Mouse (Mus musculus) neural tube, embryonic 14.5 days (tissue): Measurements from ENCODE around the gene Gm2075. TPM values are rescaled to one million over a fixed set of nuclear protein-coding genes. Genes with fewer than 3 reads are reported as not detected.

Source experiments
- polyA plus RNA-seq: library from polyadenylated mRNA; unstranded; fragments of >200 nt; fragmentation: Nextera tagmentation; extraction: Ambion mirVana; gene quantifications from 2 replicates; pipeline ENCODE4 v1.2.1, GENCODE M21; 2014

The Gm2075 gene
- polyA plus RNA-seq, 1 experiment from 2014 or later: not detected

Other genes with a start within 250 kb of the Gm2075 start
- not detected in 2 replicates for gene Gm21319, start 236.1 kb upstream of the Gm2075 start, polyA plus RNA-seq
- gene Gm21936, start 216.3 kb upstream of the Gm2075 start, polyA plus RNA-seq: not detected in 2 replicates
- not detected in 2 replicates for gene BB287469, start 195.3 kb upstream of the Gm2075 start, polyA plus RNA-seq
- gene Gm2001, start 169.5 kb upstream of the Gm2075 start, polyA plus RNA-seq: not detected in 2 replicates
- gene Gm2016, start 137.8 kb upstream of the Gm2075 start, polyA plus RNA-seq: not detected in 2 replicates
- gene Gm2022, start 116.5 kb upstream of the Gm2075 start, polyA plus RNA-seq: not detected in 2 replicates
- gene Gm2035, start 92.0 kb upstream of the Gm2075 start, polyA plus RNA-seq: not detected in 2 replicates
- gene Gm2042, start 57.8 kb upstream of the Gm2075 start, polyA plus RNA-seq: not detected in 2 replicates
- not detected in 2 replicates for gene Gm6803, start 6.9 kb downstream of the Gm2075 start, polyA plus RNA-seq
- not detected in 2 replicates for gene Gm2056, start 15.2 kb downstream of the Gm2075 start, polyA plus RNA-seq
- gene Gm16368, start 71.8 kb downstream of the Gm2075 start, polyA plus RNA-seq: not detected in 2 replicates
- gene Gm10436, start 170.3 kb downstream of the Gm2075 start, polyA plus RNA-seq: not detected in 2 replicates
- gene Gm8332, start 238.3 kb downstream of the Gm2075 start, polyA plus RNA-seq: not detected in 2 replicates